Mouse (Mus musculus): ENCODE measurements at regions not wholly inside any gene's neighbourhood (a gene's known extent, or its start where the extent isn't known, plus 50 kb on each side); places are given as distances from the start of the nearest gene placed in this dataset.

DNA sequence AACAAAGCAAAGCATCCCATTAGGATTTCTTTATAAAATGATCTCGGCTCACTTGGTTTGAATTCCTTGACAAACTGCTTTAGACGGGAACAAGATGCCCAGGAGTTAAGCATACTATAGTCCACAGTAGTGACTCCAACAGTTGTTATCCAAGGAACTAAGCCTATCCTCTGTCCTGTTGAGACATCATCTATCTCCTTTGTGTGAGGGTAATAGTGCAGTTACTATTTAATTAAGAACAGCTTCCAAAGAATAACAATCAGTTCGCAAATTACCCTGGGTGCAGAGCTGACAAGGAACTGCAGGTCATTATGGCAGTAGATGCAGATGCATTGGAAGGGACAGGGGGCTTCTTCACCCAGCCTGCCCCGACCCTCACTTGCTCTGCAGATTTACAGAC, 115.7 kb upstream of the Slc24a5 start:
- DNase-seq (ENCODE audit: low spot score), result no peak

DNA sequence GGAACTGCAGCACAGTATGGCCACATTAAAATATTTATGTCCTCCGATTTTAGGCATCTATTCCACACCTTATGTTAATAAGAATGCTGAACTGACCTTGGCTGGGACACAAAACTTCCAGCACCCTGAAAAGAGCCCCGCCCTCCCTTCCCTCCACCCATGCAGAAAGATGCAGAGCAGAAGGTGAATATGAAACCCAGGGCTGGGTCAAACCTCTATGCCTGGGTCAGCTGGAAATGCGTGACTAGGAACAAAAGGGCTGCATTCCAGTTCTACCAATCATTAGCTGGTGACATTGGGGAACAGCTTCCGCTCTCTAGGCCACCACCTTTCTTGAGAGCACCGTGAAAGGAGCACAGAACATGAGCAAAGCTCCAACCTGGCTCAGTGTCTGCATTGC, 114.9 kb upstream of the Slc24a5 start:
- no peak for DNase-seq (ENCODE audit: low spot score)

DNA sequence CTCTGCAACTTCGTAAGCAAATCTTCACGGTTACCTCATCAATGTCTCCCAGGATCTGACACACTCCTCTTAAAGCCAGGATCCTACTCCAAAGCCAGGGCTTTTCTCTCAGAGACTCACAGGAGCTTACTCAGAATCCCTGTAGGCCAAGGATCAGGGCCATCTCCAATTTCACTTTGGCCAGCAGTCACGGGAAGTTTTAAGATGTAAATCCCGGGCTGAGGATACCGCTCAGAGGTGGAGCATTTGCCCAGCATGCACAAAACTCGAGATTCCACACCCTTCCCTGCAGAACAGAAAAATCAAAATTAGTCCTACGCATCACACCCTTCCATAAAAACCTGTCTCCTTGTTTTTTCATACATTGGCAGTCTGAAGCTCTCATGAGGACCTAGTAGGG, 112.1 kb upstream of the Slc24a5 start:
- peak; percentile 16 for DNase-seq (ENCODE audit: low spot score)

DNA sequence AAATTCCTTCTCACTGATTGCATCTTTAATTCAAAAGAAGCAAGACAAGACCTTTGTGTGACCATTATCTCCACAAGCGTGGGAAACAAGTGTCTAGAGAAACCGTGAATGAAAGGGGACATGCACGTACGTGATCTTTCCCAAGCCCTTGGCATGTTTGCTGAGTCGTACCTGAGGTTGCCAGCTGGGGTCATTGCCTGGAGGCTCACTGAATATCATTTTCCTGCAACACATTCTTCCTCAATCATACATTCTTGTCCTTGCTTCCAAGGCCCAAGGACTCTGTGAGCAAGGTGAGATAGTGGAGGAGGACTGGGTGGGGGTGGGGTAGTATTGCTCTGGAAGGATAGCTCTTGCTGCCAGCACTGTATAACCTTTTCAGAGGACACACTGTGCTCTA, 108.5 kb upstream of the Slc24a5 start:
- DNase-seq (ENCODE audit: low spot score), result no peak

DNA sequence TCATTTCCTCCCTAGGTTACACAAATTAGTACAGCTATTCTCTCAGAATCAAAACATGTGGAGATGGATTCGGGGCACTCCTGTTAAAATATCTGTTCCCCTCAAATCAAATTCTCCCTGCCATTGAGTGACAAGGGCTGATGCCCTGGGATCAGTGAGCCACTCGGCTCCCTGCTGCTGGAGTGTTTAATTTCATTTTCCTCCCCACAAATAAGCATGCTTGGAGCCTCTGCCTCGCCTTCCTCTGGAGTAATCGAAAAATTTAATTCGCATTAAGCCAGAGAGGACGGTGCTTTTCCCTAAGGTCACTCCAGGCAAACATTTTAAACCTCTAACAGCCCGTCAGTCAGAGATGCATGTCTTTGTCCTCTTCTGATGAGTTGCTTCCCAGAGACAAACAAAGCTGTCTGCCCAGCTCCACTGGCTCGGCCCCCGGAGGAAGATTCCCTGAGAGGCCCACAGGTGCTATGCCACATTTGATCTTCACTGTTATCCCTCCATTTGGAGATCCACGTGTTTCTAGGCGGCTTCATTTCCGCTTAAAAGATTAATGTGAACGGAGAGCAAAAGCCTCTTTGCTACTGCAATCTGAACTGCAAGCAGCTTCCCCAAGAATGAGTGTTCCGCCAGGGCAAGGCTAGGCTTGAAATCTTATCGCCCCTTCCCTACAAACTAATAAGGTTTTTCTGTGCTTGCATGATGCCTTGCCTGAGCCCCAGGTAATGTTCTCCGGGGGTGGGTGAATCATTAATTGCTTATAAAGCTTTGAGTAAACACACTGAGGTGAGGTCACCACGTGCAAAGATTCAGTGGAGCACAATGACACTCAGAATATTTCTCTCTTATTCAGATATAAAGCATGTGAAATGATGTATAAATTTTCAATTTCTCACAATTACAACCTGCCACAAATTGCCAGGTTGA, 95.8 kb upstream of the Slc24a5 start:
- no peak for DNase-seq (ENCODE audit: low spot score)

DNA sequence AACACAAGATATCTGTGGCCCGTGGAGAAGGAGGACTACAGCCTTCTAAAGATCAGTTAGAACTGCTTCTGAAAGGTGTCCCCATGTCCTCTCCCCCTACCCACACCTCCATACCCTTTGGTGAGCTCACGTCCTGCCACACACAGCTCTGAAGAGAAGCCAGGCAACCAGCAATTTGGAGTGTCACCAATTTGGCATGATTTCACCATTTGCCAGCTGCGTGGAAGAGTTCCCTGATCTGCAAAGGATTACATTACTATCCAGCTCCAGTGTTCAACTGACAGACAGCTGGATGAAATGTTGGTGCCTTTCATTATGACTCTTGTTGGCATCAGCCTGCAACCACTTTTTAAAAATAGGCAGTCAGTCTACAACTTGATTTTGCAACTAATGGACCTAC, 92.8 kb upstream of the Slc24a5 start:
- peak; percentile 40 for DNase-seq (ENCODE audit: low spot score)

DNA sequence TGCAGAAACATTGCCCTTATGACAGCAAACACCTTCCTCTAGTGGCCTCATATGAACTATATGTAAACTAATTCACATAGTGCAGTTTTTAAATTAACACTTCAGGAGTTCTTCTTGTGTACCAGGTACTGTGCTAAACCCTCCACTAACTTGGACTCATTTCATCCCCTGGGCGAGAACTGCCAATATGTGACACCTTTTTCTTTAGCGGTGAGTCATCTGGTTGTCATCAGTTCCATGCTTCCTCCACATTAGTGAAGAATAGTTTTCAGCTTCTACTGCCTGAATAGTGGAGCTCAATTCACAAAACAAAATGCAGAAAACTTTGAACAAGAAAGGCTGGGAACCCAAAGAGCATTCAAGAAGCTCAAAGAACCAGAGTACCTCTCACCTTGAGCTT, 76.9 kb upstream of the Slc24a5 start:
- no peak for DNase-seq (ENCODE audit: low spot score)

DNA sequence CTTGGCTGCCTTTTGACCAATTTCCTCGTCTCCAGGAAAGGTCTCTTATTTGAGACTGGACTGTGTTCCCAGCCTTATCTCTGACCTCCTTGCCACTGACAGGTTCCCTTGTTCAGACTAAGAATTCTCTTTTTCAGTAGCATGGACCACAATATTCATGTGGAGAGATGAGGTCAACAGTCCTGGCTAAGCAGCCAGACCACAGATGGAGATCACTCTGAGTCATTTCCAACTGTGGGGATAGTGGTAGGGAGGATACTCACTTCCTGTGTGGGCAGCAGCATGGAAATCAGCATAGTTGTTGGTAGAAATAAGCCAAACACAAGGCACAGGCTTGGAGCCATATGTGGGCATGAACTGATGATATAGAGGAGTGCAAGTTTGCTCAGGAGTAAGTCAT, 52.9 kb upstream of the Slc24a5 start:
- DNase-seq (ENCODE audit: low spot score), result no peak

DNA sequence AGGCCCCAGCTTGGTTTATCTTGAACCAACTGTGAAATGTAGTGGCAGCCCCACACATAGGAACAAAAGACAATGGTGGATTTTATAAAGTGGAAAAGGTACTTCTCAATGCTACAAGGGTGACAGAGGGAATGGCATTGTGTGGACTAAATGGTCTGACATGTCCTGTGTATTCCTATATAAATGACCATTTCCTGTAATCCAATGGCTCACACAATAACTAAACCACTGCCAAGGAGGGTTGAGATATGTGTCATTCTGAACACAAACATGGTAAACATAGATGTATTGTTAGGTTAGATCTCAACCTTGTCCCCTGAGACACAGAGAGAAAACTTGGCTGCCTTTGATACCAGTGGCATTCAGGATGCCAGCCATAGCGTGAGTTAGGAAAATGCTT, 51.0 kb upstream of the Slc24a5 start:
- no peak for DNase-seq (ENCODE audit: low spot score)

Data from adipocyte (in vitro differentiated cells).